Mouse (Mus musculus) MEL (cell line): Measurements from ENCODE around the gene Tigd4. TPM values are rescaled to one million over a fixed set of nuclear protein-coding genes. Genes with fewer than 3 reads are reported as not detected.

Experiments used
- DNase-seq: peaks from one replicate; pipeline ENCODE4 v3.0.0; 2011; ENCODE audit warnings: low read depth, low spot score
- H3K27ac ChIP-seq: 2 replicates; pipeline ENCODE4 v1.5.1; 2012; ENCODE audit warnings: low read depth, mild to moderate bottlenecking, control low read depth, low read length, moderate library complexity; ENCODE audit not compliant: control insufficient read depth
- H3K27me3 ChIP-seq, 2 experiments: fragments of 150-350 bp in 1 of 2; sonication (generic) in 1 of 2; 2 replicates each; pipeline ENCODE4 v1.6.1; 2012; ENCODE audit warnings: low read length in 2 of 2, mild to moderate bottlenecking in 2 of 2, improper control_type of control experiment in 1 of 2, moderate library complexity in 1 of 2; ENCODE audit not compliant: insufficient read depth in 2 of 2, control insufficient read depth in 1 of 2
- H3K36me3 ChIP-seq, 2 experiments: 2 replicates each; pipeline ENCODE4 v1.6.1; 2012 to 2014; ENCODE audit warnings: low read length in 2 of 2, improper control_type of control experiment in 1 of 2, inconsistent platforms in 1 of 2, mild to moderate bottlenecking in 1 of 2; ENCODE audit not compliant: insufficient read depth in 2 of 2, control insufficient read depth in 1 of 2
- H3K4me1 ChIP-seq, 2 experiments: fragments of 150-350 bp in 1 of 2; sonication (generic) in 1 of 2; 2 replicates each; pipeline ENCODE4 v1.6.1; 2012; ENCODE audit warnings: low read length in 2 of 2, improper control_type of control experiment in 1 of 2, mild to moderate bottlenecking in 1 of 2; ENCODE audit not compliant: insufficient read depth in 2 of 2, control insufficient read depth in 1 of 2
- H3K4me3 ChIP-seq, 2 experiments: fragments of 150-350 bp in 1 of 2; sonication (generic) in 1 of 2; 2 replicates each; pipeline ENCODE4 v1.5.1; 2012; ENCODE audit warnings: low read depth in 2 of 2, low read length in 2 of 2, mild to moderate bottlenecking in 2 of 2, moderate library complexity in 2 of 2, control low read depth in 1 of 2, improper control_type of control experiment in 1 of 2; ENCODE audit not compliant: control insufficient read depth in 1 of 2, insufficient read depth in 1 of 2
- H3K79me2 ChIP-seq: 2 replicates; pipeline ENCODE4 v1.6.1; 2012; ENCODE audit warnings: mild to moderate bottlenecking, low read length, moderate library complexity; ENCODE audit not compliant: control insufficient read depth, poor library complexity, insufficient read depth
- H3K9ac ChIP-seq: 2 replicates; pipeline ENCODE4 v1.6.1; 2012; ENCODE audit warnings: low read depth, mild to moderate bottlenecking, control low read depth, low read length, moderate library complexity; ENCODE audit not compliant: control insufficient read depth, poor library complexity, severe bottlenecking
- H3K9me3 ChIP-seq: fragments of 150-350 bp; sonication (generic); replicated peaks from 2 replicates; pipeline ENCODE4 v1.6.1; 2012; ENCODE audit warnings: mild to moderate bottlenecking, low read length, improper control_type of control experiment, moderate library complexity; ENCODE audit not compliant: insufficient read depth
- BHLHE40 ChIP-seq: IDR thresholded peaks from 2 replicates; pipeline ENCODE4 v1.6.1; 2012; ENCODE audit warnings: low read depth, mild to moderate bottlenecking, inconsistent platforms, low read length, improper control_type of control experiment, borderline replicate concordance
- CHD1 ChIP-seq: IDR thresholded peaks from 2 replicates; pipeline ENCODE4 v1.6.1; 2012; ENCODE audit warnings: low read depth, mild to moderate bottlenecking, inconsistent platforms, low read length, improper control_type of control experiment
- E2F4 ChIP-seq: IDR thresholded peaks from 2 replicates; pipeline ENCODE4 v1.6.1; 2011; ENCODE audit warnings: low read depth, low read length, improper control_type of control experiment, borderline replicate concordance
- EP300 ChIP-seq, 2 experiments: IDR thresholded peaks; 2 replicates each; pipeline ENCODE4 v1.6.1; 2011; ENCODE audit warnings: improper control_type of control experiment in 2 of 2, low read length in 2 of 2, low read depth in 1 of 2, mild to moderate bottlenecking in 1 of 2
- ETS1 ChIP-seq: IDR thresholded peaks from 2 replicates; pipeline ENCODE4 v1.6.1; 2012; ENCODE audit warnings: low read depth, mild to moderate bottlenecking, inconsistent platforms, low read length, improper control_type of control experiment, moderate library complexity
- GATA1 ChIP-seq: IDR thresholded peaks from 2 replicates; pipeline ENCODE4 v1.6.1; 2011; ENCODE audit warnings: low read depth, low read length, improper control_type of control experiment
- HCFC1 ChIP-seq: IDR thresholded peaks from 2 replicates; pipeline ENCODE4 v1.6.1; 2012; ENCODE audit warnings: low read depth, mild to moderate bottlenecking, inconsistent platforms, low read length, improper control_type of control experiment, moderate library complexity
- MAFK ChIP-seq: IDR thresholded peaks from 2 replicates; pipeline ENCODE4 v1.6.1; 2011; ENCODE audit warnings: low read depth, mild to moderate bottlenecking, low read length, improper control_type of control experiment, borderline replicate concordance
- MAZ ChIP-seq: IDR thresholded peaks from 2 replicates; pipeline ENCODE4 v1.6.1; 2012; ENCODE audit warnings: low read depth, mild to moderate bottlenecking, inconsistent platforms, low read length, improper control_type of control experiment
- MXI1 ChIP-seq: IDR thresholded peaks from 2 replicates; pipeline ENCODE4 v1.6.1; 2011; ENCODE audit warnings: mild to moderate bottlenecking, low read depth, low read length, improper control_type of control experiment
- MYC ChIP-seq: IDR thresholded peaks from 2 replicates; pipeline ENCODE4 v1.6.1; 2011; ENCODE audit warnings: low read depth, mild to moderate bottlenecking, low read length, improper control_type of control experiment, moderate library complexity
- POLR2AphosphoS5 ChIP-seq: IDR thresholded peaks from 2 replicates; pipeline ENCODE4 v1.6.1; 2012; ENCODE audit warnings: low read depth, borderline replicate concordance, mild to moderate bottlenecking, inconsistent platforms, low read length, moderate library complexity, mixed read lengths
- SMC3 ChIP-seq: IDR thresholded peaks from 2 replicates; pipeline ENCODE4 v1.6.1; 2011; ENCODE audit warnings: low read depth, low read length, improper control_type of control experiment
- TBP ChIP-seq: IDR thresholded peaks from 2 replicates; pipeline ENCODE4 v1.8.0; 2011; ENCODE audit warnings: low read depth, low read length, improper control_type of control experiment
- USF1 ChIP-seq: IDR thresholded peaks from 2 replicates; pipeline ENCODE4 v1.6.1; 2014; ENCODE audit warnings: low read depth, mild to moderate bottlenecking, inconsistent platforms, low read length, improper control_type of control experiment, moderate library complexity
- USF2 ChIP-seq, 2 experiments: IDR thresholded peaks; 2 replicates each; pipeline ENCODE4 v1.6.1; 2011 to 2012; ENCODE audit warnings: improper control_type of control experiment in 2 of 2, low read length in 2 of 2, borderline replicate concordance in 1 of 2, inconsistent platforms in 1 of 2, low read depth in 1 of 2, mild to moderate bottlenecking in 1 of 2; ENCODE audit not compliant: insufficient read depth in 1 of 2
- ZKSCAN1 ChIP-seq: IDR thresholded peaks from 2 replicates; pipeline ENCODE4 v1.6.1; 2012; ENCODE audit warnings: low read depth, mild to moderate bottlenecking, inconsistent platforms, low read length, improper control_type of control experiment, moderate library complexity
- ZMIZ1 ChIP-seq: IDR thresholded peaks from 2 replicates; pipeline ENCODE4 v1.6.1; 2012; ENCODE audit warnings: low read depth, mild to moderate bottlenecking, inconsistent platforms, low read length, improper control_type of control experiment, moderate library complexity
- ZNF384 ChIP-seq: IDR thresholded peaks from 2 replicates; pipeline ENCODE4 v1.6.1; 2012; ENCODE audit warnings: low read depth, mild to moderate bottlenecking, inconsistent platforms, low read length, improper control_type of control experiment
- polyA plus RNA-seq, 2 experiments: library from polyadenylated mRNA; stranded (reverse) in 1 of 2; unstranded in 1 of 2; fragments of >175 nt in 1 of 2; fragments of >200 nt in 1 of 2; gene quantifications; 2 replicates each; pipeline versions ENCODE4 v1.2.1 to v1.2.4; 2012; ENCODE audit warnings: low replicate concordance in 2 of 2, low read depth in 1 of 2; ENCODE audit not compliant: insufficient read length in 2 of 2, insufficient read depth in 1 of 2, missing spikeins in 1 of 2
- total RNA-seq: library from RNA; depleted of rRNA; stranded (reverse); fragments of 300-350 nt; gene quantifications from 2 replicates; pipeline ENCODE4 v1.2.3, GENCODE M21; 2012

The Tigd4 gene
- total and polyA plus RNA-seq, 3 experiments: not detected

- Histone ChIP-seq H3K27ac (no peak overlapping the region), H3K9ac (no peak overlapping the region), H3K9me3 (no peaks in the 10 kb centered on the region), H3K4me3 (no peak overlapping the region), H3K27me3 (no peaks in the 10 kb centered on the region), H3K4me1 (no peaks in the 10 kb centered on the region; a peak in 1 of 4 replicates), H3K36me3 (peaks cover 0 to 8% of the 10 kb centered on the region in 2 experiments; a peak in 2 of 4 replicates), H3K79me2 (peaks cover 3% of the 10 kb centered on the region; the same call in 1 of the 2 replicates)
- TF ChIP-seq EP300 (IDR thresholded peaks at IDR 0.05; ENCODE audit: low read depth in 1 of 2, low read length in 2 of 2) (no peak), TBP (no peak), HCFC1 (no peak), POLR2AphosphoS5 (no peak)
- no peak for DNase-seq
These were observed 23.8 kb upstream of the Tigd4 start for GRCm38 (mm10) chr3:84569587-84569986.

DNA sequence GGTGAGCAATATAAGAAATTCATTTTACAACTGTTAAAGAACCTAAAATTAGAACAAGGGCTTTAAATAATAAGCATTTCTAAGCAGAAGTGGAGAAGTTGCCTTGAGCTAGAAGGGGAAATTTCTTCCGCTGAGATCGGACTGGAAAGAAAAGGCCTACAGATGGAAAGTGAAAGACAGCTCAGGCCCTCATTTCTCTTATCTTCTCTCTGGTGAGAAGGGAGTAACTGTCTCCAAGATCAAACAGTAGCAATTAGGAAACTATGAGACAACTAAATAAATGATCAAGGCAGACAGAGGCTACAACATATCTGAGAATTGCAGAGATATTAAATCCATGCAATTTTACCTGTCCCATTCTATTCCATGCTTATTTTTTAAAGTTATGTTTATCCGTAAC is 22.9 kb upstream of the Tigd4 start:
- Histone ChIP-seq H3K27me3 (no peaks in the 10 kb centered on the region), H3K79me2 (peaks cover 3% of the 10 kb centered on the region; the same call in 1 of the 2 replicates), H3K9me3 (no peaks in the 10 kb centered on the region), H3K9ac (no peak overlapping the region), H3K36me3 (peaks cover 0 to 8% of the 10 kb centered on the region in 2 experiments; a peak in 2 of 4 replicates), H3K27ac (no peak overlapping the region), H3K4me1 (no peaks in the 10 kb centered on the region; a peak in 1 of 4 replicates), H3K4me3 (no peak overlapping the region)
- TF ChIP-seq SMC3 (no peak), USF1 (no peak), MAFK (no peak), ZMIZ1 (no peak), HCFC1 (no peak), GATA1 (no peak), MYC (no peak), ZKSCAN1 (no peak), BHLHE40 (no peak)
- DNase-seq: peak; percentile 24

GRCm38 (mm10) chr3:84580716-84581115 is 12.7 kb upstream of the Tigd4 start:
- no peak overlapping the region for H3K4me3 ChIP-seq
- TF ChIP-seq EP300 (IDR thresholded peaks at IDR 0.05; ENCODE audit: low read depth in 1 of 2, low read length in 2 of 2) (no peak), USF2 (IDR thresholded peaks at IDR 0.05; ENCODE audit: borderline replicate concordance in 1 of 2, insufficient read depth in 1 of 2, low read depth in 1 of 2, low read length in 2 of 2) (no peak), ZNF384 (no peak), ETS1 (no peak), CHD1 (no peak), TBP (no peak), E2F4 (no peak), MXI1 (no peak), HCFC1 (no peak), MAZ (no peak), GATA1 (no peak)
- peaks cover 0 to 2% of the 10 kb centered on the region in 2 experiments; a peak in 1 of 4 replicates for H3K27me3 ChIP-seq
- DNase-seq: no peak
- H3K9me3 ChIP-seq: no peaks in the 10 kb centered on the region
- H3K27ac ChIP-seq: no peak overlapping the region
- H3K4me1 ChIP-seq: peaks cover 0 to 14% of the 10 kb centered on the region in 2 experiments
- H3K79me2 ChIP-seq: peaks cover 15% of the 10 kb centered on the region
- peaks cover 0 to 26% of the 10 kb centered on the region in 2 experiments; a peak in 2 of 4 replicates for H3K36me3 ChIP-seq
- no peak overlapping the region for H3K9ac ChIP-seq
